Mouse (Mus musculus): Measurements from ENCODE around the gene Plppr5.

The Plppr5 gene

DNA sequence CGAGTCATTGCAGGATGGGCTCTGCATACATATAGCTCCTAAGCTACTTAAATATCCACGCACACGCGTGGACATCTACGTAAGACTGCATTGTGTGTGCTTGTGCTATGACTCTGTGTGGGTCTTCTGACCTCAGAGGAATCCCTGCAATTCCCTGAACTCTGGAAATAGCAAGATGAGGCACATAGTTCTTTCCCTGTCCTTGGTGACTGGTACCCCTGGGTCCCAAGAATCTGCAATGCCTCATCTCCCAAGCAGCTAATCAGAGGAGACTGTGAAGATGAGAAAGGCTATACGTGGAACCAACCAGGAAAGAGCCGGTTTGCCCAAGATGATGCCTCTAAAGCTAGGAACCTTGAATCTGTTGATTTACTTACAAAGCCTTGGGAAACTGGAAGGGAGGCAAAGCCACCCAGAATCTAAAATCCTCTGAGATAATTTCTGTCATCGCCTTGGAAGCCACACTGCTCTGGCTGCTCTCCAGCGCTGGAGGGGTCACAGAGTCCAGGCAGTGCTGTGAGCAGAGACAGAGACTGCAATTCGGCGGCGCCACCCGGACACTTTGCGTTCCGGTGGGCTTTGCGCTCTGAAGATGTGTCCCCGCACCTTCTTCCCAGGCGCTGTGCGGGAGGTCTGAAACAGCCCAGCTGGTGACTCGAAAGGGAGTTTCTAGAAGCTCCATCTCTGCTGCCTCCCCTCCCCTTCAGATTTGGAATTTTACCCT, at the start of gene Plppr5:
Plppr5 (plus strand) TSS at position 308 of the 724 bp plus-strand sequence.
- DNase-seq: peak; percentile 6

DNA sequence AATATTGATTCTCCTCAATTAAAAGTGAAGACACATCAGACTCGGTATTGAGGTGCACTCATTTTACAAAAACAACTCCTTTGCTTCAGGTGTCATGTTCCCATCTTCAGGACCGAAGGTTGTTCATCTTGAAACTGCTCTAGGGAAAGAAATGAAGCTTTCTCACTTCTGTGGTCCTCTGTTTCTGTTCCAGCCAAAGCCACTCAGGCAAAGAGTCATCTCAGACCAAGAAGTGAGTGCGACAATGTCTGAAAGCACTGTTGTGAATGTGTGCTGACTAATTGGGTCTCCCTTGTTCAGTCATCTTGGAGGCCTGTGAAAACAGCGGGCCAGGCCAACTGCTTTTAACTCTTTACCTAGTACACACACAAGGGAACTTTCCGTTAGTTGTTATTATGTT, 24.7 kb upstream of the Plppr5 start:
- no peak for DNase-seq

DNA sequence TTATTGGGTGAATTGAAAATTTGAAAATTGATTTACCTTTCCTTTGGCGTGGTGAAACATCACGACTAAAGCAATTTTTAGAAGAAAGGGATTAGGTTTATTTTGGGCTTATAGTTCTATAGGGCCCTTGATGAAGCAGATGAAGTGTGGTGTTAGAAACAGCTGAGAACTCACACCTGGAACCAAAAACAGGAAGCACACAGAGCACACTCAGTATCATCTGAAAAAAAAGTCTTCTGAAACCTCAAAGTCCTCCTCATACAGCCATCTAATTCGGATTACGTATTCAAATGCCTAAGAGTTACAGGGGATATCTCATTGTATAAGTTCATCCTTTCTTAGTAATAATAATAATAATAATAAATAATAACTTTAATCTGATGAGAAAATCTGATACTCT, 24.1 kb upstream of the Plppr5 start:
- no peak for DNase-seq

DNA sequence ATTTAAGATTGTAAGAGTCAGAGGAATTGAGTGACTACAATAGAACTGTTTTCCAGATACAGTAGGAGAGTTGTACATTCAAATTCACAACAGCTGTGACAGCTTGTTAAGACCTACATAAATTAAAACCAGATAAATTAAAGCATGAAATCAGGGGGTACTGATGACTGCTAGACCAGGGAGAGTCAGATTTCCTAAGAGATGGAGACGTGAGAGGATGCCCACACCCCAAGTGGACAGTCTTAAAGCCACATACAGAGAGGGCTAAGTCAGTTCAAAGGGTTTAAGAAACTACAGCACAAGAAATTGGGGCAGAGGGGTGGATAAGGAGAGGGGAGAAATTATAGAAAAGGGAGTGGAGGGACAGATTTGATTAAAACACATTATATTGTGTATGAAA, 17.7 kb upstream of the Plppr5 start:
- no peak for DNase-seq

DNA sequence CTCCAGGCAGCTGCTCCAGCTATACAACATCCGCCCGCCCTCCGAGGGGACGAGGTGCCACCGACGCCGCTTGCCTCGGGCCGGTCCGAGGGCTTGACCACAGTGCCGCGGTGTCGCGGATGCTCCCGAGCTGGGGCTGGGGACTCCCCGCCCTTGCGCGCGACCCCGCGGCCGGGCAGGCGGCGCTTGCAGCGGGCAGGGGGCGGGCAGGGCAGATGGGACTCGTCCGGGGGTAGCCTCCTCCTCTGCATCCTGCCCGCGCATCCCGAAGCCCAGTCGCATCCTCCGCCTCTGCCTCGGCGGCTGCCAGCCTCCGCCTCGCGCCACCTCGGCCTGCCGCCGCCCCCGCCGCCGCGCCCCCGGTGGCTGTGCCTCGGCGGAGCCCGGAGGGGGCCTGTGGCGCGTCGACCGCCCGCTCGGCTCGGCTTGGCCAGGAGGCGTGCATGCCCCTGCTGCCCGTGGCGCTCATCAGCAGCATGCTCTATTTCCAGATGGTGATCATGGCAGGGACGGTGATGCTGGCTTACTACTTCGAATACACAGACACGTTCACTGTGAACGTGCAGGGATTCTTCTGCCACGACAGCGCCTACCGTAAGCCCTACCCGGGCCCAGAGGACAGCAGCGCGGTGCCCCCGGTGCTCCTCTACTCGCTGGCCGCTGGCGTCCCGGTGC, 754 bp downstream of the Plppr5 start:
- peak; percentile 13 for DNase-seq

DNA sequence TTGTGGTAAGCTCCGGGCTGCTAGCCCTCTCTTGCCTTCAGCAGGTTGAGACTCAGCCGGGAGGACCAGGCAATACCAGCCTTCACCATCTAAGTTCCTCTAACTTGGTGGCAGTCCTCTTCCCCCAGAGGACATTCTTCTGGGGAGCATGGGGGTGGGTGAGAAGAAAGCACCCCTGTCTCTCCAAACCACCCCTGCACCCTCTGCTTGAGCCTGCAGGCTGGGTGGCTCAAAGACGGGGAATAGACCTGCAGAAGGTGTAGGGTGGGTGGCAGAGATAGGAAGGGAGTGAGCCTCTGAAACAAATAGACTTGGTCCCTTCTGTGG, 1.3 kb downstream of the Plppr5 start:
- DNase-seq: no peak

DNA sequence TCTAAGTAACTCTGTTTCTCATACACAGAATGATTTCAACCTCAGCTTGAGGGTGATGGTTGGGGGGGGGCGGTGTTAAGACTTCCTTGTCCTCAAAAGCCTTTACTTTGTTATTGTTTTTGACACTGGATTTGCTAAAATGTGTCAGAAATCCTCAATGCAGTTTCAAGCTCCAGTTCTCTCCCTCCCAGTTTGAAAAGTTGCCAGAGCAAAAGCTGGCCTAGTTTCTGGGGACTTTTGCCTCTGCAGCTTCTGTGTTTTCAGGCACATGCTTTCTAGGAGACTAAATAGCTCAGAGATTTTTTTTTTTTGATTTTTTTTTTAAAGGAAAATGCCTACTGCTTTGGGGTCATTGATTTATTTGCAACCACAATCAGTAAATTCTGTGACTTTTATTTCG, 2.7 kb downstream of the Plppr5 start:
- no peak for DNase-seq

DNA sequence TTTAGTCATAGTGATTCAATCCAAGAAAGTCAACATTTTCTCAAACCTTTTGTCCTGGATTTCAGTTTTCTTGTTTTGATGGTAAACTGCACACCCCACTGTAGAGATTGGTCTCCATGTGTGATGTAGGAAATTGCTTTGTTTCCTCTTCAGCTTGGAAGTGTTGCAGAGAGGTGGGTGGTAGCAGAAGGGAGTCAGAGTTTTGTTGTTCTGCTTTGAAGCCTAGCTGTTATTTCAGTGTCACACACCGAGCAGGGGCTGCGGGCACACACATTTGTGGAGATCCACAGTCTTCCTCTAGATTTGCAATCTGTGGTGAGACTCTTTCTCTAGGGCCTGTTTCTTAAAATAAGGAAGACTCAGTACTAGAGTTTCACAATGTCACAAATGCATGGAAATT, 8.0 kb downstream of the Plppr5 start:
- no peak for DNase-seq

DNA sequence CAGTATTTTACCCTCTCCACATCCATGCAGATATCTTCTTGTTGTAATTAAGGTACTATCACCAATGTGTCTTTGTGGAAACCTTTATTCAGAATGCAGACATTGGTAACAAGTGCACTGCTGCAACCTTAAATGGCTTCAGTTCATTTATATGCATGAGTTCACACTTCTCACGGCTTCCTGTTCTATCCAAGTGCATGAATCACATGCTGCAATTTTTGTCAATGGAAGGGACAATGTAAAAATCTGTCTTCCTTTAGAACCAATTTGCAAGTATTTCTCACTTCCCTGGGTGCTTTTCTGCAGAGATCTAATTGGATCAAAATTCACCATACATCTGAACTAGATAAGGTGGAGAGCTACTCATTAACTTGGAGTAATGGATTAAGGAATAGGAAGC, 27.8 kb downstream of the Plppr5 start:
- no peak for DNase-seq

DNA sequence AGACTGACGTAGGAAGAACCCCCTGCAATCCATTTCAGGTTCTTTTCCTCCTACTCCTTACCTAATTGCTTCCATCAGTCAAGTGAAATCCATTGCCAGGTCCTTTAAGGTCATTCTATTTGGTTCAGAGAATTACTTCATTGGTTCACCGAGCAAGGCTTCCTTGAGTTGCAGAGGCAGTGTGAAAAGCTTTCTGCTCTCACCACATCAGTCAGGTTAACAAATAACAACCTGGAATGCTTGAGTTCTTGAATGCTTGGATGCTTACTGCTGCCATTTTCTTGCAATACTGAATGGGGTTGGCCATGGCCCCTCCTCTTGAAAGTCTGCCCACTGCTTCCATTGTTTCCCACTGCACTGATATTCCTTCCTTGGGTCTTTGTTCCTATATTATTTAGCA, 28.8 kb downstream of the Plppr5 start:
- no peak for DNase-seq

DNA sequence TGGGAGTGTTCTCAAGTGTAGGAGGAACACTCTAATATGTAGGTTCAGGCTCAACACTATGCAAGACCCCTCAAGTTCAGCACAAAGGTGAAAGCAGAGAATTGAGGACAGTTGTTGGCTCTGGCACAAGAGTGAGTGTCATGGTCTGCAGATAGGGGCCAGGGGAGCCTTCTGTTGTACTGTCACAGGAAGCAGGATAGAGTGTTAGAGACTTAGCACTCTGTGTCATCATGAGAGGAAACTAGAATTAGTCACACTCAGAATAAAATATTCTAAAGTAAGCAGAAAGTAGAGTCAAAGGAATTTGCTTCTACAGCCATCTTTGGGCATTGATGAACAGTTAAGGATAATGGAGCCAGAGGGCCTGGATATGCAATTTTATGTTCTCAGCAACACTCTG, 31.7 kb downstream of the Plppr5 start:
- DNase-seq: no peak

DNA sequence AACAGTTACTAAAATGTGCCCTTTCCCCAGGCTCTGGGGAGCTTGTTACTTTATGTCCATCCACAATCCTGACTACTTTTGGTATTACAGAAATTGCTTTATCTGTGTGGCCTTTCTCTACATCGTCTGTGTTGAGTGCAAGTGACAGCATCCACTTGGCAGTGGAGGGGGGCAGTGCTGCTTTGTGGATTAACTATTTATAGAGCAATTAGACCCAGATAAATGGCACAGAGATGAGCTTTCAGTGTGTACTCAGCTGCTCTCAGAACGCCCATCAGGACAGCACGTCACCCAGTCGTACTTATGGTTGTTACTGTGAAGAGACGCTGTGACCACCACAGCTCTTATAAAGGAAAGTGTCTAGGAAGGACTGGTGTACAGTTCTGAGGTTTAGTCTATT, 36.8 kb downstream of the Plppr5 start:
- DNase-seq: no peak

DNA sequence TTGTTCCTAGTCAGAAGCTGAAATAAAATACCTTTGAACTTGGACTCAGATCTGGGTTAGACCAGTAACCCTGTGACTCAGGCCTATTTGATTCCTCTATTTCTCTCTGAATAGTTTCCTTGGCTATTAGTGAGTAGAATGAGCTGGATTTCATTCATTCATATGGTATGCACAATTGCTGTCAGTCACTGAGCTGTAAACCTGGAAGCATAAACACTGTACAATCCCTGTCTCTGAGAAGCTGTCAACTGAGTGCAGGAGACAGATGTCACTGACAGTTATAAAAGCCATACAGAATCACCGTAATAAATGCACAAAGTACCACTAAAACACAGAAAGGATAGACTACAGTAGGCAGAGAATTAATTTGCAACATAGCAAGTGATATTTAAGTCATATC, 40.2 kb downstream of the Plppr5 start:
- DNase-seq: no peak

DNA sequence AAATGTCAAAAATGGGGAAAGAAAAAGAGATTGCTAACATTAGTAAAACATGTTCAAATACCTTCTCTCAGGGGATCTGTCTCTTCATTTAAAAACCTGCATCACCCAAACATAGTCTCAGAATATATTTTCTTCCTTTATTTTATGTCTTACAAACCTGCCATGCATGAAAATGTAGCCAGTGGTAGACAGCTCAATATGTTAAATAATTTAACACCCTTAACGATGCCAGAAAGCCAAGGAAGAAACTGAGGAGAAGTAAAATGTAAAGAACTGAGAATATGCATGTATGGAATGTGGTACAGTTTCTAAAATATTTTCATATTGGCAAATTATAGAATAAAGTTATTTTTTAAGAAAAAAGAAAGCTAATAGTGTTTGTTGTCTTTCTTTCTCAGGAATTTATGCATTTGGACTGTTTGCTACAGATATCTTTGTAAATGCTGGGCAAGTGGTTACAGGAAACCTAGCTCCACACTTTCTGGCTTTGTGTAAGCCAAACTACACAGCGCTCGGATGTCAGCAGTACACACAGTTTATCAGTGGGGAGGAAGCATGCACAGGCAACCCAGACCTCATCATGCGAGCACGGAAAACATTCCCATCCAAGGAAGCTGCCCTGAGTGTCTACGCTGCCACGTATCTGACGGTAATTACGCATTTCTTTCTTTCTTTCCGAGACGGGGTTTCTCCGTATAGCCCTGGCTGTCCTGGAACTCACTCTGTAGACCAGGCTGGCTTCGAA, 50.8 kb downstream of the Plppr5 start:
- no peak for DNase-seq

DNA sequence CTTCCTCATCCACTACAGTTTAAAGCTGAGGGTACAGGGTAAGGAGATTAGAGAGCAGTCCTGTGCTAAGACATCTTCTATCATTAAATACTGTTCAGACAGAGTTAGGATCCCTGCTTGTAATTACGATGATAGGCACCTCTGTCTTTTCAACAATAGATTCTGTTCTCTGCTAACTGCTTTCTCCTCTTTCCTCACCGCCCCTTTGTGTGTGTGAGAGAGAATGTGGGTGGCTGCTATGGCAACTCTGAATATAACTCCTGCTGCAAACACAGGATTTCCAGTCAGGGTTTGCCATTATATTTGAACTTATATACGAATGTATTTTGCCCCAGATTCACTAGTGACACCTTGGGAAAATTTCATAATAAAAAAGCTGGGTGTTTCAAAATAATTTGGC, 54.2 kb downstream of the Plppr5 start:
- no peak for DNase-seq

DNA sequence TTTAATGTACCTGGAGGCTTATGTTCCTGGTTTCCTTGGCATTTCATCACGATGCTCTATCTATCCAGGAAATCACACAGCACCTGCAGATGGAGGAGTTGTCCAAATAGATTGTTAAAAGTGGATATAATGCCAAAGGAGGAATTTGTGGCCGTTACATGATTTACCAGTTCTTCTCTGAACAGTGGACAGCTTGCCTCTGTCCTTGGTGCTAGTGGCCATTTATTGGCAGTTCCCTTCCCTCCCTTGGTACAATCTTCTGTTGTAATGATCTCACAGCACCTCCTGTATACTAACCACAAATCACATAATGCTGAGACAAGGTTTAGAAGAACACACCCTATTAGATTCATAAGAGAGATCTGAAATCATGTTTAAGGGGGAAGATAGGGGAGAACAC, 55.7 kb downstream of the Plppr5 start:
- no peak for DNase-seq

DNA sequence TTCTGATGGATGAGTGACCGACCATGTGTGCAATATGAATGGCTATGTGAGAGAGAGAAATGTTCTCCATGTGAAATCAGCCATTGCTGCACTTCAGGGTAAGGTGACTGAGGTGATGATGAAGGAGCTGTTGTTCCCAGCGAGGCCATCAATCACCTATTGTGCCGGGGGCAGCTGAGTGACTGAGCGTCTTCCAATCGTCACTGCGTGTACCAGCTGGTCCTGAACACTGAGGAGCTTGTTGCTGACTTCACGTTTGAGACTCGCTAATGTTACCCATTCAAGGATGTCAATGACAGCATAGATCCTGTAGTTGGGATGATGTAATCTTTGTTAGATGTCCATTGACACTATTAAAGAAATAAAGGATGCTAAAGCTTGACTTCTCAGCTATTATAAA, 74.0 kb downstream of the Plppr5 start:
- no peak for DNase-seq

DNA sequence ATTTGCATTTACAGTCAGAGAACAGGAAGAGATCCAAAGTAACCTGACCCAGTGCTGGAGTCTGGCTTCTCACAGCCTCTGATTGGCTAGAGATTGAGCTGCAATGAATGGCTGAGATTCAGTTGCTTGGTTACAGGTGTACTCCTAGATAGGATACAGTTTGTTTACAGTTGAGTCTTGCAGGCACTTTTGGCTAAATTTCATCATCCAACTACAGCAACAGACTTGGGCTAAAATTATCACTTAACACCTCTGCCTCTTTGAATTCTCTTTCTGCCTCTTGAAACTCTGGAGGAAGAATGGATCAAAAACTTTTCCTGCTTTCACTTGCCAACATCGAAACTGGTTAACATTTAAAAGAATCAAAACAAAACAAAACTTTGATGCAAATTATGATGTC, 89.7 kb downstream of the Plppr5 start:
- no peak for DNase-seq

DNA sequence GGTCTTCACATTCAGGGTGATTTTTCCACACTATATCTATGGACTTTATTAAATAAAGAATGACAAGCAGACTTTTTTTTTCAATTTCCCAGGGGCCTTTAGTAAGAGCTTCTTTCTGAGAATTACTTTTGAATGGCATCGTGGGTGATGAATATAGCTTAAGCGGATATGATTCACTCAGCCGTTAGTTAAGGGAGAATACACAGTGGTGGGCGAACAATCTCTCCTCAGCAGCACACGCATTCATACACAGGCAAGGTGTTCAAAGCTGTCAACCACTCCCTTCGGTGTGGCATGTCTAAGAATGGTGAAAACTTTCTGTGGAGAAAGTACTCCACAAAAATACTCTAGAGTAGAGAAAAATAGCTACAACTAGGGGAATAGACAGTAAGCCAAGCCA, 104.6 kb downstream of the Plppr5 start:
- DNase-seq: no peak

DNA sequence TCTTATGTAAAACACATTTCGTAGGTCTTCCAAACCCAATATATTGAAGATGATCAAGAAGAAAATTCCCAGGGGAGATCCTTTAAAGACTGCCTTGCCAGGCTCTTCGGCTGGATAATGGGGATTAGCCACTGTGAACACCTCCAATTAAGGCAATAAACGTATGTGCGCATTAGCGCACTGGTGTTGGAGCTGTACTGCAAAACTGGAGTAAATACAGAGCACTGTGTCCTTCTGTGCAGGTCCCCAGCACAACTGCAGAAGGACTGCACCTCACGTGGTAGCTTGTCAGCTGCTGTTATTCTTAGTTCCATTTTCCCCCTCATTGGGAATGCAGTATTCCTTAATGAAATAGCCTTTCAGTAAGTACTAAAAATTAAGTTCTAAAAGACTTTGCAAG, 110.0 kb downstream of the Plppr5 start:
- no peak for DNase-seq

DNA sequence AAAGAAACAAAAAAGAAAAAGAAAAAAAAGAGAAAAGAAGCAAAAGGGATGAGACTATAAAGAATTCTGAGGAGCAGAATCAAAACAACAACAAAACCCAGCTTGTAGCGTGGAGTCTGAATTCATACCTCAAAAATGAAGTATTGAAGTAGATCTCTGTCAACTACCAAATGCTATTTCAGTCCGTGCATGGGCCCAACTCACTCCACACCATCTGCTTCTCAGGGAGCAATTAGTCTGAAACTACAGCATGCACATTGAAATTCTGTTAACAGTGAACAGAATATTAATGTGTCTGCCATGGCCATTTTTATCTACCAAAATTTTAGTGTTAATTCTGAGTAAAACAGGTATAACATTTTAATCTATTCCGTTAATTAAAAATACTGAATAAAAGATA, 111.4 kb downstream of the Plppr5 start:
- DNase-seq: no peak

DNA sequence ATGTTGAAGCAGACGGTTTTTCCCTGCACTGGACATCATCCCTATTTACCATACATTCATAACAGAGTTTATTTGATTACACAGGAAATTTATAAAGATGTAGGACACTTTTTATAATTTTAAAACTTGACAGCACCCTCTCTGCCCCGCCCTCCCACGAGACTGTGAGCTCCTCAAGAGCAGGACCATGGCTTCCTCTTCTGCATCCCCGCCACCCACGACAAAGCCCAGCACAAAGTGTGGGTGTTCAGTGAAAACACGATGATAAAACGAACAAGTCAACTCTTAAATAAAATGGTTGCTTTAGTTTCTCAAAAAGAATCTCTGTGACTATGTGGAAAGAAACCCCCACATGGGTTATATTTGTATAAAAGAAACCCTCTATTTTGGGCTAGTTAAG, 112.0 kb downstream of the Plppr5 start:
- no peak for DNase-seq

DNA sequence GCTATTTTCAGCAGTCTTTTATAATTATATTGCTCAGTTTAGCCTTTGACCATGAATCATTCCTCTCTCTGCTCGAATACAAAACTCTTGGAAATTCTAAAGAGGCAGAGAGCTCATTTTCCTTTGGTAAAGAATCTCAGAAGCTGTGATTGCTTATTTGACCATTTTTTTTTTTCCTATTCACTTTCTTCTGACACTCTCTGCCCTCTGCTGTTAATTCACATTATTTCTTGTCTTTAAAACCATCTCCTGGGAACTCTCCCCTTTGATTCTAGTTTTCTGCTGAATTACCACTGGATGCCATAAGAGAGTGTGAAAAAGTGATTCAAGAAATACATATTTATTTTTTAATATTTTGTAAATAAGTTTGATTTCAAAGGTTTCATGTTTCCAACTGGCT, 120.1 kb downstream of the Plppr5 start:
- DNase-seq: no peak

DNA sequence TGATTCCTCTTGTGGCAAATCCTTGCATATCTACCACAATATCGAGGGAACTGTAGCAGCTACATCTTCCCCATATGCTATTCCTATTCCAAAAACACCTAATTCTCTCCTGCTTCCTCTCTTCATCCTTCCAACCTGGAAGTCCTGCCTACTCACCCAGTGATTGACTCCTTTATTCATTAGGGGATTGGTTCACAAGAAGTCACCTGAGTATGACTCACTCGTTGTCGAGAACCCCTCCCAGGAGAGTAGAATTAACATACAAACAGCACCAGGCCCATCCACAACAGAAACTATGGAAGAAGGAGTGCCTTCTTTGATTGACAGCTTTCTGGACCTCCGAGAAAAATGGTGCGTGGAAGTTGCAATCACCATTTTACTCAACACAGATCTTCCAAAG, 121.7 kb downstream of the Plppr5 start:
- no peak for DNase-seq

DNA sequence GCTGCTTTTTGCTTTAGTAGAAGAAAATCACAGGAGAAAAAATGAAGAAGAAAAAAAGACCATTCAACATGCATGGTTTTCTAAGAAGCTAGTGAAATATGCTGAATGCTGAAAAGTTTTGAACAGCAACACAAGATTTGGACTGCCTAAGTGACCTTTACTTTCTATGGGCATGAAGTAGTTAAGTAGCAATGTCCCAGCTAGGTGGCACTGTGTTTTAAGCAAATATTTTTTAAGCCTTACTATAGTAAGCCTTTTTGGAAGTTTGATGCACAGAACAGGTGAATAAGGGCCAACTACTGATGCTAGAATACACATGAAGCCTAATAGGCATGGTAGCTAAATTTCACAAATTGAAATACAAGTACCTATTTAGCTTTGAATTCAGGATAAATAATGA, 134.2 kb downstream of the Plppr5 start:
- DNase-seq: no peak

Measured in thymus, postnatal 4 days (tissue).